Mouse (Mus musculus): ENCODE measurements at regions not wholly inside any gene's neighbourhood (a gene's known extent, or its start where the extent isn't known, plus 50 kb on each side); places are given as distances from the start of the nearest gene placed in this dataset.

- in situ Hi-C loops (cut with MboI; ENCODE audit: unreplicated experiment in 2 of 2), result no loop called here
Observed at GRCm38 (mm10) chr10:17175385-17175784, 547.6 kb upstream of the Cited2 start.

- in situ Hi-C loops (cut with MboI; ENCODE audit: unreplicated experiment in 2 of 2), result no loop called here
Observed at GRCm38 (mm10) chr10:17177054-17177453, 546.0 kb upstream of the Cited2 start.

DNA sequence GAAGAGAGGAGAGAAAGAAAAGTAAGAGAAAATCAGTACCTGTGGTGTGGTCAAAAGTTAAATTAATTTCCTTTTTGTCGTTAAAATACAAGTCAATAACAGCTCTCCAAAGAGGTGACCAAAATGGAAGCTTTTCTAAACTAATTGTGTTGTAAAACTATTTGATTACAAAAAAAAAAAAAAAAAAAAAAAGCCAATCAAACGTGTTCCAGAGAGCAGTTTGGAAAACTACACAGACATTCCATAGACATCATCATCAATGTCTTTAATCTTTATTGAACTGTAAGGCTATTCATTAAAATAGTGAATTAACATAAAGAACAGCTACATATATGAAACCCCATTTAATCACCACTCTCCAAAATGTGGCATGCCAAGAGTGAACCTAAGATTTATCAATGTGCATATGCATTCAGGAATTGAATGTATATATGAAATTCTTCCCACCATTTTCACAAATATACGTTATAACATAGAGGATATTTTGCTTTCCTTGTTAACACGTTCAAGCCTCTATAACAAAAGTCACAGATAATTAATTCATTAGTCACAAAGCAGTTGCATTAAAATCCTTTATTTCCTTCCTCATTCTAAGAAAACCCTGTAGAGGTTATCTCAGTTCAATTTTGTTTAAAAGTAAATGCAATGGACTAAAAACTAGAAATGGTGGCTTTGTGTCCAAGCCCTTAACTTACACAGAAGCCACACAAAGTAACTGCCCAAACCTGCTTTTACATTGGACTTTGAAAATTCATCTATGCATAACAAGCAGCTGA is 545.3 kb upstream of the Cited2 start:
- in situ Hi-C loops (cut with MboI; ENCODE audit: unreplicated experiment in 2 of 2), result no loop called here

- in situ Hi-C loops (cut with MboI; ENCODE audit: unreplicated experiment in 2 of 2), result no loop called here
Observed at GRCm38 (mm10) chr10:17178627-17179026, 544.4 kb upstream of the Cited2 start.

GRCm38 (mm10) chr10:17184418-17184817 is 538.6 kb upstream of the Cited2 start:
- in situ Hi-C loops (cut with MboI; ENCODE audit: unreplicated experiment in 2 of 2), result no loop called here

- in situ Hi-C loops (cut with MboI; ENCODE audit: unreplicated experiment in 2 of 2), result no loop called here
Observed at GRCm38 (mm10) chr10:17196205-17196604, 526.8 kb upstream of the Cited2 start.

GRCm38 (mm10) chr10:17196636-17197035 is 526.4 kb upstream of the Cited2 start:
- in situ Hi-C loops (cut with MboI; ENCODE audit: unreplicated experiment in 2 of 2), result no loop called here

- in situ Hi-C loops (cut with MboI; ENCODE audit: unreplicated experiment in 2 of 2), result loop anchor here (10.0 to 25.0 kb wide), 3 partner anchors 524 to 563 kb away; partner anchors contain the start of gene Cited2 (in 2 of the 2)
Observed at GRCm38 (mm10) chr10:17200524-17201426, 522.2 kb upstream of the Cited2 start.

DNA sequence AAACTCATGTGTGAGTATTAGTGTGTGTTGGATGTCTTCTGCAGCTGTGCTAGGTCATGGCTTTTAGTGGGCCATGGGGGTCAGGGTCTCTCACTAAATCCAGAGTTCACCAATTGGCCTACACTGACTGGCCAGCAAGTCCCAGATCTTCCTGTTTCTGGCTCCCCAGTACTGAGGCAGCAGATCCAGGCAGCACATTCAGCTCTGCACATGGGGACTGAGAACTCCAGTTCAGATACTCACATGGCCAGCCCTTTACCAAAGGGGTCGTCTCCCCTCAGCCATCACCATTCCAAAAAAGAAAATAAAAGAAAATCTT is 521.6 kb upstream of the Cited2 start:
- in situ Hi-C loops (cut with MboI; ENCODE audit: unreplicated experiment in 2 of 2), result loop anchor here (10.0 to 25.0 kb wide), 3 partner anchors 523 to 564 kb away; partner anchors contain the start of gene Cited2 (in 2 of the 2)

DNA sequence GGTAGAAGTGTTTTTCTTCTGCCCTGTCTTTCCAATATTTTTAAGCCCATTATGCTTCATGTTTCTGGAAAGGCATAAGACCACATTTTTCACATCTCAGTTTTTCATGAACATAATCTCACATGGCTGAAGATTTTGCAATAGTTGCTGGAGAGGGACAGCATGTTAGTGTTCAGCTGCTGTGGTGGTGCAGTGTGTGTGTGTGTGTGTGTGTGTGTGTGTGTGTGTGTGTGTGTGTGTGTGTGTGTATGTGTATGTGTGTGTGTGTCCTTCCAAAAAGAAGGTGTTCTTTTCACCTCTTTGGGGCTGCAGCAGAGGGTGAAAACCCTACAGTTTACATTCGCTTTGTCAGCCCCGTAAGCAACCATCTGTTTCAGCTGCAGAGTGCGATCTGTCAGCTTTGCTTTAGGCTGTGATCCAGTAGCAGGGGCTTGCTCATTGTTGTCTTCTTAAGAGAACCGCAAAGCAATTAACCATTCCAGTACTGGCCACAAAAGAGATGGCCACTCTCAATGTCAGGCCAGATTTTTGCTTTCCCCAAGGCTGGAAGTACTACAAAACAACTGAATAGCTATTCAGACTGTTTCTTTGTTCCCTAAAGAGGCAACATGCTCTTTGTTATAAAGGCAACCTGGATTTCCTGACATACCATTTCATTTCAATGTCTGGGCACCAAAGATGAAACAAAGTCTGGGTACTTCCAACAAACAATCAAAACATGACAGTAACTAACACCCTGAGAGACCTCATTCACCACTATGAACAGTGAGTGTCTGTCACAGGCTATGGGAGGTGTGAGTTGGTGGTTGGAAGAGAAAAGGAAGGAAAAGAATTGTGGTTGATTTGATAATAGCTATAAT is 520.2 kb upstream of the Cited2 start:
- in situ Hi-C loops (cut with MboI; ENCODE audit: unreplicated experiment in 2 of 2), result loop anchor here (10.0 to 25.0 kb wide), 3 partner anchors 522 to 565 kb away; partner anchors contain the start of gene Cited2 (in 2 of the 2)

DNA sequence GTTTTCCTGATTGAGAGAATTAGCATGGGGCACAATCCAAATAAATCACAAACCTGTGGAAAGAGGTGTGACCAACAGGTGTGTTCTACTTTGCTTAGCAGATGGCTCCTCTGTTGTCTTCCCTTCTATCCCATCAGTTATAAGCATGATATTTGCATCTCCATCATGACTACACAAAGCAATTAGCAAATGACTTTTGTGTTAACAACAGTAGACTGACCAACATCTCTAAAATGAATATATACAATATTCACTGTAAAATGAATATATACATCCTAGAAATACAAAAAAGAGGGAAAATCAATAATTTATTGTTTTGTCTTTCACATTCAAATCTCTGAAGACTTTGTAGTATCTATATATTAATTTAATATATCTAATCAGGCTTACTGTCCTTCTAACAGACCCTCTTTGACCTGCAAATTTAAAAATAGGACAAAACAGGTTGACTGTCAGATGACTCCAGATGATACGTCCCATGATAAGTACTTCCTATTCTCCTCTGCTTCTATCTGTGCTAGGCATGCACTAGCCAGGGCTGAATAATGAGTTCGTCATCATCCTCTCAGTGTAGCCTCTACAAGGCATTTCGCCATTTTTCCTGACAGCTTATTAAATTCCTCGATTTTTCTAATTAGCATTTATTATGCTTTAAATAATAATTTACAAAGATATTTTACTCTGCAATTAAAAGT is 519.5 kb upstream of the Cited2 start:
- in situ Hi-C loops (cut with MboI; ENCODE audit: unreplicated experiment in 2 of 2), result loop anchor here (10.0 to 25.0 kb wide), 3 partner anchors 521 to 566 kb away; partner anchors contain the start of gene Cited2 (in 2 of the 2)

DNA sequence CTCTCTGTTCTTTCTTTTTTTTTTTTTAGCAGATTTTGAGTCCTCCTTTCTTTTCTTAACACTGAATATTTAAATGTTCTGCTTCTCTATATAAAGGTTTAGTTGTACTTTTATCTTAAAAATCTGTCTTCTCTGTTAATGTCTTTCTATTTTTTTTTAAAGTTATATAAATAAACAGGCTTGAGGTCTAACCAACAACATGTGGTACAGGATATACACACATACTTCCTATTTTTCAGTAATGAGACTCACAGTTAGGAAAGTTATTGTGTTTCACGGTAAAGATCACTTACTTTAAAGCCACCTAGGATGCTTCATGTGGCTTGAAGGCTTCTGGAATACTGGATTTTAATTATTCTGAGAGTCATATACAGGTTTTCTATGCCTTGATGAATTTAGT is 518.9 kb upstream of the Cited2 start:
- in situ Hi-C loops (cut with MboI; ENCODE audit: unreplicated experiment in 2 of 2), result loop anchor here (10.0 to 25.0 kb wide), 3 partner anchors 521 to 567 kb away; partner anchors contain the start of gene Cited2 (in 2 of the 2)

DNA sequence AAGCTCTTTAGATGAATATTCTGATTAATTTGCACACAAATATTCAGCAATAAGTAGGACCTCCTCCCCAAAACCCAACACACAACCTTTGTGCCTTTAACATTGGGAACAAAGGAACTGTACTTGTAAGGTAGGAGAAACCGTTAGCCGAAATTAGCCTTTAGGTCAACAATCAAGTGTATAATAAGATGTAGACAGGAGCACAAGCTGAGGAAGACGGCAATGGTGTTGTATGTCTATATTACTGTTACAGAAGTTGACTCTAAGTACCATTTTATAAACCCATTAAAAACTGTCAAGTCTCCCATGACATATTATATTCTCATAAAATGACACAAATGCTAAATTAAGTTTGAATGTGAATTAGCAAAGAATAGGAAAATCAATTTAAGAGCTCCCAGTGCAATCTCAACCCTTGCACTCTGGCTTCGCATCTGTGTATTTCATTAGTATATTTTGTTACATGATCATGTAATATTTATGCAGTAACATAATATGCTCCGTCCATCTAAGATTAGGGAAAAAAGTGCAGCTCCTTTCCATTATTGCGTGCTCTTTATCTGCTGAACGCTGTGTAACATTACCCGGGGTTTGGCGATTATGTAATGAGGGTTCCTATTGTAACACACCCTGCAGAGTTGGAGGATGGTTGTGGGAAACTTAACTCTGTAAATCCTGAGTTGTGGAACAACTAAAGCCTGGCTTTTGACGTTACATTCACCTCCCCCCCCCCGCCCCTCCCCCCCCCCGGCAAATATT is 510.3 kb upstream of the Cited2 start:
- in situ Hi-C loops (cut with MboI; ENCODE audit: unreplicated experiment in 2 of 2), result loop anchor here in 1 of 2 experiments (25.0 kb wide), 1 partner anchor 575 kb away; no protein-coding TSS in a partner anchor

DNA sequence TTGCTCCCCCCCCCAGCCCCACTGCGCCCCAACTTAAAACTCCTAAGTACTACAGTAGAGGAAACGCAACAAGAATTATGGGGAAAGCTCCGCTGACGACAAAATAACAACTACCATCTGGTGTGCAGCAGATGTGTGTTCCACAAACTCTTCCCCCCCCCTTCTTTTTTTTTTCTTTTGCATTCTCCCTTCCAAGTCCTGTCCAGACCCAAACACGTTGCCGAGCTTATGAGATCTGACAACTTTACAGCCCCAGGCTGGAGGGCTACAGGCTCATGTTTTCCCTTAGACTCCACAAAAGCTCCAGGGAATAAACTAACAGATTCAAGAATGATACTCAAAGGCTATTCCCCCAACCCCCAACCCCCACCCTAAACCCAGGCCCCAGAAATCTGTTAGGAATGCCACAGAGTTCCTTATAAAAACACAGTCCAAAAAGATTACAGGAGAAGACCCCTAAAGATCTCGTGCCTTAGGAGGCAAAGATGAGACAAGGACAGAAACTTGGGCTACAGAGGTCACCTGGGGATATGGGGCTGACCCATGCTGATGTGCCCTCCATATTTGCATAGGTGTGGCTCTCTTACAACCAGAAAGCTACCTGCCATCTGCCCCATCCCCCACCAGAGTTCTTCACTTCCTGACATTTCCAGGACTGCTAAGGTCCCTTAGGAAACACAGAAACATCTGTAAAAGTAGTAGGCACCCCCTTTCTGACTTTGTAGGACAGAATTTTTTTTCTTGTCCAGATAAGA is 509.5 kb upstream of the Cited2 start:
- in situ Hi-C loops (cut with MboI; ENCODE audit: unreplicated experiment in 2 of 2), result loop anchor here in 1 of 2 experiments (25.0 kb wide), 1 partner anchor 576 kb away; no protein-coding TSS in a partner anchor

GRCm38 (mm10) chr10:17214065-17214440 is 509.0 kb upstream of the Cited2 start:
- in situ Hi-C loops (cut with MboI; ENCODE audit: unreplicated experiment in 2 of 2), result loop anchor here in 1 of 2 experiments (25.0 kb wide), 1 partner anchor 577 kb away; no protein-coding TSS in a partner anchor

DNA sequence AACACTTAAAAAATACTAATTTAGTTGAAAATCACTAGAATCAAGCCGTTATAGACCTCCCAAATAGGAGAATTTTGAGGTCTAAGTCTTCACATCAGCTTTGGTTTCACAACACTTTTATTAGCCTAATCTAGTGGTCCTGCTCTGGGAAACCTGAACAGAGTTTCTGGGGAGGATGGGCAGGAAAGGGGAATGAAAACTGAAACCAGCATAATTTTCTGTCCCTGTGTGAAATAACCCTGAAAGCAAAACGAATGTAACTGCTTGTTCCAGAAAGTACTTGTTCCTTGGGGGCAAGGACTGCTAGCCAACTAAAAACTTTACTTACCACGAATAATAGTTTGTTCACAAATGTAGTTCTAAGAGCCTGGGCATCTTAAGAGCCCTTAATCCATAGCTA is 508.0 kb upstream of the Cited2 start:
- in situ Hi-C loops (cut with MboI; ENCODE audit: unreplicated experiment in 2 of 2), result loop anchor here in 1 of 2 experiments (25.0 kb wide), 1 partner anchor 578 kb away; no protein-coding TSS in a partner anchor

- in situ Hi-C loops (cut with MboI; ENCODE audit: unreplicated experiment in 2 of 2), result loop anchor here in 1 of 2 experiments (25.0 kb wide), 1 partner anchor 584 kb away; no protein-coding TSS in a partner anchor
Observed at GRCm38 (mm10) chr10:17221495-17221894, 501.5 kb upstream of the Cited2 start.

DNA sequence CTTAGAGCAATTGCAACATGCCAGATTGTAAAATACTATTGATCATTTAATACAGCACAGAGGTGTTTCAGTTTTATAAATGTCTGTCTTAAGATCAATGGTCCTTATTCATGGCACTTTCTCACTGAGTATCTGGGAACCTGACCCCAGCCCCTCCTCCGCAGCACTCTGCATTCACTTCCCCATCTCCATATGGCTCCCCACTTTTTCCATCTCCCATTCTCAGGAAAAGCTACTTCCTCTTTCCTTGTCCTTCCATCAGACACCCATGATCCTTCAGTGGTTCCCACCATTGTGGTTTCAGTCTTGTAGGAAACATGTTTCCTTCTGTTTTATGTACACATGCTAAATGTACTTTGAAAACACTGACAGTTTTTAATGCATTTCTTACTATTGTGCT is 497.3 kb upstream of the Cited2 start:
- in situ Hi-C loops (cut with MboI; ENCODE audit: unreplicated experiment in 2 of 2), result no loop called here

Data from v-Abl transformed pro-B cells (cell line).